Mouse (Mus musculus) thymus, postnatal 14 days (tissue): ENCODE data around the gene Pkn3.

Experiments
- DNase-seq: peaks from one replicate; pipeline ENCODE4 v3.0.0; 2021

Gene Pkn3

GRCm38 (mm10) chr2:30063791-30064190 is 13.7 kb upstream of the Pkn3 start:
- no peak for DNase-seq

GRCm38 (mm10) chr2:30064298-30064697 is 13.2 kb upstream of the Pkn3 start:
- DNase-seq: no peak

- peak; percentile 97 for DNase-seq
These were observed 11.2 kb upstream of the Pkn3 start for GRCm38 (mm10) chr2:30066046-30066901.

- peak; percentile 70 for DNase-seq
These were observed 10.2 kb upstream of the Pkn3 start for GRCm38 (mm10) chr2:30067031-30067888.

GRCm38 (mm10) chr2:30067962-30068361 is 9.5 kb upstream of the Pkn3 start:
- no peak for DNase-seq

- no peak for DNase-seq
These were observed 4.6 kb upstream of the Pkn3 start for GRCm38 (mm10) chr2:30072875-30073274.

GRCm38 (mm10) chr2:30073285-30073684 is 4.2 kb upstream of the Pkn3 start:
- DNase-seq: no peak

- no peak for DNase-seq
These were observed 1.9 kb upstream of the Pkn3 start for GRCm38 (mm10) chr2:30075625-30076024.

- DNase-seq: no peak
These were observed 1.0 kb upstream of the Pkn3 start for GRCm38 (mm10) chr2:30076439-30076838.

GRCm38 (mm10) chr2:30076959-30077358 is 525 bp upstream of the Pkn3 start:
- DNase-seq: no peak

- no peak for DNase-seq
These were observed 847 bp downstream of the Pkn3 start for GRCm38 (mm10) chr2:30078349-30078712.

- DNase-seq: no peak
These were observed 1.3 kb downstream of the Pkn3 start for GRCm38 (mm10) chr2:30078760-30079159.

- no peak for DNase-seq
These were observed 2.8 kb downstream of the Pkn3 start for GRCm38 (mm10) chr2:30080181-30080800.

GRCm38 (mm10) chr2:30084113-30084512 is 6.6 kb downstream of the Pkn3 start:
- no peak for DNase-seq

GRCm38 (mm10) chr2:30084632-30085031 is 7.1 kb downstream of the Pkn3 start:
- DNase-seq: no peak

- no peak for DNase-seq
These were observed 9.8 kb downstream of the Pkn3 start for GRCm38 (mm10) chr2:30087310-30087709.

GRCm38 (mm10) chr2:30091521-30091920 is 14.0 kb downstream of the Pkn3 start:
- no peak for DNase-seq

GRCm38 (mm10) chr2:30092280-30092918 is 14.9 kb downstream of the Pkn3 start:
- DNase-seq: no peak

GRCm38 (mm10) chr2:30093471-30094207 is 16.2 kb downstream of the Pkn3 start, which contains the start of gene Zdhhc12:
Gene Zdhhc12, minus strand, starts transcription at chr2:30093648.
- DNase-seq: peak; percentile 99

GRCm38 (mm10) chr2:30094208-30094588 is 16.7 kb downstream of the Pkn3 start:
- DNase-seq: no peak

- DNase-seq: peak; percentile 71
These were observed 18.5 kb downstream of the Pkn3 start for GRCm38 (mm10) chr2:30095882-30096527.

- DNase-seq: no peak
These were observed 22.7 kb downstream of the Pkn3 start for GRCm38 (mm10) chr2:30100214-30100613.
